Mouse (Mus musculus) urinary bladder, adult 2 months (tissue): Measurements from ENCODE around the gene 1700014D04Rik. TPM values are rescaled to one million over a fixed set of nuclear protein-coding genes. Genes with fewer than 3 reads are reported as not detected.
"Not testable (repeated sequence)": the region's sequence is repeated elsewhere in the genome, so short reads cannot be mapped to it uniquely, and the experiment has no call there.

Experiments used
- DNase-seq: peaks from one replicate; pipeline ENCODE4 v3.0.0; 2022; ENCODE audit warnings: low spot score
- polyA plus RNA-seq: library from polyadenylated mRNA; depleted of rRNA; stranded (reverse); fragments of >200 nt; gene quantifications from 2 replicates; pipeline ENCODE4 v1.2.3, GENCODE M21; 2012

Gene 1700014D04Rik
- polyA plus RNA-seq, 1 experiment, result not detected

- DNase-seq, result no peak
These were observed 11.4 kb downstream of the 1700014D04Rik start for GRCm38 (mm10) chr13:59735190-59735589.

GRCm38 (mm10) chr13:59734347-59734746, 12.2 kb downstream of the 1700014D04Rik start:
- not testable (repeated sequence) for DNase-seq

- no peak for DNase-seq
These were observed 12.6 kb downstream of the 1700014D04Rik start for GRCm38 (mm10) chr13:59733936-59734335.

GRCm38 (mm10) chr13:59731652-59732051, 14.9 kb downstream of the 1700014D04Rik start, which contains the start of gene Spata31d1d:
Spata31d1d (minus strand) TSS chr13:59731752.
- DNase-seq, result no peak

- DNase-seq, result peak; percentile 52
These were observed 18.0 kb downstream of the 1700014D04Rik start for GRCm38 (mm10) chr13:59728378-59729093.

GRCm38 (mm10) chr13:59726139-59726867, 20.2 kb downstream of the 1700014D04Rik start:
- no peak for DNase-seq

- DNase-seq, result not testable (repeated sequence)
These were observed 24.5 kb downstream of the 1700014D04Rik start for GRCm38 (mm10) chr13:59722089-59722488.

GRCm38 (mm10) chr13:59719475-59719874, 27.1 kb downstream of the 1700014D04Rik start:
- DNase-seq, result no peak

- DNase-seq, result not testable (repeated sequence)
These were observed 27.6 kb downstream of the 1700014D04Rik start for GRCm38 (mm10) chr13:59718857-59719440.

- no peak for DNase-seq
These were observed 32.8 kb downstream of the 1700014D04Rik start for GRCm38 (mm10) chr13:59713710-59714109.

- not testable (repeated sequence) for DNase-seq
These were observed 34.6 kb downstream of the 1700014D04Rik start, which contains the start of gene Spata31d1b for GRCm38 (mm10) chr13:59711984-59712383. Spata31d1b (plus strand) TSS chr13:59712284.

GRCm38 (mm10) chr13:59710230-59710629, 36.3 kb downstream of the 1700014D04Rik start, which contains the start of gene Spata31d1a:
Spata31d1a (minus strand) TSS chr13:59710330.
- no peak for DNase-seq

GRCm38 (mm10) chr13:59704562-59704961, 42.0 kb downstream of the 1700014D04Rik start:
- DNase-seq, result no peak

- DNase-seq, result no peak
These were observed 43.0 kb downstream of the 1700014D04Rik start for GRCm38 (mm10) chr13:59703514-59703913.

GRCm38 (mm10) chr13:59700137-59700536, 46.4 kb downstream of the 1700014D04Rik start:
- DNase-seq, result not testable (repeated sequence)

GRCm38 (mm10) chr13:59699131-59699530, 47.4 kb downstream of the 1700014D04Rik start:
- no peak for DNase-seq

- no peak for DNase-seq
These were observed 50.8 kb downstream of the 1700014D04Rik start for GRCm38 (mm10) chr13:59695781-59696180.

- no peak for DNase-seq
These were observed 52.5 kb downstream of the 1700014D04Rik start, which contains the start of gene 4921517D22Rik for GRCm38 (mm10) chr13:59694008-59694407. 4921517D22Rik (minus strand) TSS chr13:59694108.

GRCm38 (mm10) chr13:59691478-59691877, 55.1 kb downstream of the 1700014D04Rik start:
- no peak for DNase-seq
